Mouse (Mus musculus): ENCODE measurements around the gene Mfge8.

DNA sequence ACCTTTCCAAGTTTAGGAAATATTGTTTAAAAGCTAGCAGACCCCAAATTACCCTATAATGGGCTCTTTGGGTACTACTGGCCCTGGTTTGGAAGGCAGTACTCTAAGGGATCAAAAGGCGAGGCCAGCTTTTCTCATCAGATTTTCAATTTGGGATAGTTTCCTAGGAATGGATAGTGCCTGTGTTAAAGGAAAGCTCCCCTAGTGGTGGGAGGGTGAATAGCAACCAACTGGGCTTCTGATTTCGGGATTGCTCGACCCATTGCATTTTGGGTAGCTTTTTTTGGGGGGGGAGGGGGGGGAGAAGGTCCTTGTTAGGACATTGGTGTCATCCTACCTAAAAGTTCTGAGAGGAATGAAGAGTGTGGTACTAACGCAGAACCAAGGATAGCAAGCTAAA, 59.7 kb downstream of the Mfge8 start:
- TF ChIP-seq POLR2A (IDR thresholded peaks at IDR 0.05; ENCODE audit: insufficient read depth, low read depth, low read length) (no peak), CTCF (IDR thresholded peaks at IDR 0.05; ENCODE audit: insufficient read depth, low read depth, low read length) (no peak)

Data from olfactory bulb, adult 2 months (tissue).